Mouse (Mus musculus) B cell, adult 2 months (primary cell): Measurements from ENCODE around the gene Tbl1xr1.

Source experiments
- DNase-seq, 2 experiments: peaks; one replicate each; pipeline ENCODE4 v3.0.0; 2022

The Tbl1xr1 gene

DNA sequence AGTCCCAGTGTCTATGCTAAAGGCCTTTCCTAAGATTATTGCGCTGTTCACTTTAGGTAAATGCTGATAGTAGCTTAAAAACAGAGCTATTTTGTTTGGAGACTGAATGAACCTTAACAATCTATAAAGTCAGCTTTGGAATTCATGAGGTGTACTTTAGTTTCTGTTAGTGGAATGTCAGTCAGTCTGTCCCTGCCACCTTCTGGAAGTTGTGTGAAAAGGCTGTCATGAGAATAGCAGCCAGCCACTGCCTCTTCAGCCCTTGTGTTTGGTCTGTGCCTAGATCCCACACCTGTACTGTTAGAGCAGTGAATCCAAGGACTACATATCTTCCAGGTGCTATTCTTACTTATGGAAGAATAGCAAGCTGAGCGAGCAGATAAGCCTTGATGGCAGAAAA is 67.8 kb downstream of the Tbl1xr1 start:
- no peak for DNase-seq

DNA sequence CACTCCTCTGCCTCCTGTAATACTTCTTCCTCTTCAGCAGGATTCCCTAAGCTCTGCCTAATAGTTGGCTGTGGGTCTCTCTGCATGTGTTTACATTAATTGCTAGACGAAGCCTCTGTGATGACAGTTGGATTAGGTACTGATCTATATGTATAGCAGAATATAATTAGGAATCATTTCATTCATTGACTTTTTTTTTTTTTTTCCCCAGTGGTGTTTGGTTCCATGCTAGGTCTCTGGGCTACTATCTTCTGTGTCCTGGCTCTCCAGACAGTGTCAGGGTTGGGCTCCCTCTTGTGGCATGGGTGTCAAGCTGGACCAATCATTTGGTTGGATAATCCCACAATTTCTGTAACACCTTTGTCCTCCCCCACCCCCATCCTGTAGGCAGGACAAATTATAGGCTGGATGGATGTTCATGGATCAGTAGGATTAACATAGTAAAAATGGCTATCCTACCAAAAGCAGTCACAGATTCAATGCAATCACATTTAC is 71.0 kb downstream of the Tbl1xr1 start:
- no peak for DNase-seq

DNA sequence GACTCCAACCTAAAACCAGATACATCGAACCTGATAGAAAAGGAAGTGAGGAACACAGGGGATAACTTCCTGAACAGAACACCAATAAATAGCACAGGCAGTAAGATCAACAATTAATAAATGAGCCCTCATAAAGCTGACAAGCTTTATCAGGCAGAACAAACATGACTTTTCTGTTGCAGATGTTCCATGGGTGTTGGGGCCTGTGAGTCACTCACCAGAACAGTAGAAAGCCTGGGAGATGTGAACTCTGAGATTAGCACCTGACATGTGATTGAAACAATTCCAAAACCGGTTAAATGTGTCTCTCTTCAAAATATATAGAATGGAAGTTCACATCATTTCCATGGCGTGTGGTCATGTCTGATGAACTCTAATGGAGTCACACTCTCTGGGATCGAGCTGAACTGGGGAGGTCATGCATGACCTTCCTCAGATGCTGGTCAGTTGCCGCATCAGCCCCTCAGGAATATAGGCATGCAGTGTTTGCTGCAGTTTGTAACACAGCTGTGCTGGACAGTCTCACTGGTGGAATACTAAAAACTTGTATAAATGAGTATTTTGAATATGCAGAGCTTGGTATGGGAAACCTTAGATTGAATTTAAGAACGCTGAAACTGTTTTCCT is 72.0 kb downstream of the Tbl1xr1 start:
- DNase-seq: no peak

DNA sequence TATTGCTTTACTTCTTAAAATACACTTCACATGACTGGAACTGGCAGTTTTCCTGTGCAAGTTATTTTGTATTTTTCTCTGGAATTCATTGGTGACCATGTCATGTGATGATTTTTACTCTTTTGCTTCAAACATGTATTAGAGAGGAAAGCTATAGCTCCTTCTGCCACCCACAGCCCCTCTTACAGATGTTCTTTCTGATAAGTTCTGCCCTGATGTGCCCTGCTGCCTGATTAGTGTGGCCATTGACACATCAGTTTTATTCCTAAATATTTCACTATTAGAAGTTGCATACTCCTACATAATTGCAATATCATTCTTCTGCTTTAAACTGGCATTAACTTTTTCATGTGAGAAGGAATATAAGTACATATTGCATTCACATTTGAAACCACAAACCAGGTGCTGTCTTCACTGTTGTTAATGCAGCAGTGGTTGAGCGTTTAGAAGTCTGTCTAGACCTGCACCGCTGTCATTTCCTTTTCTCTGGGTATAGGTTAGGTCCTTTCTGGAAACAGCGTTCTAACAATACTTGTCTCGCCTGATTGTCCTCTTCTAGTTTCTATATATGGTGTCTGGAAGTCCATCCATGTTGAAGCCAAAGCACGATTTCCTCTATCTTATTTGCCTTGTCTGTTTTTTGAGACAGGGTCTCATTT is 74.5 kb downstream of the Tbl1xr1 start:
- DNase-seq: no peak

DNA sequence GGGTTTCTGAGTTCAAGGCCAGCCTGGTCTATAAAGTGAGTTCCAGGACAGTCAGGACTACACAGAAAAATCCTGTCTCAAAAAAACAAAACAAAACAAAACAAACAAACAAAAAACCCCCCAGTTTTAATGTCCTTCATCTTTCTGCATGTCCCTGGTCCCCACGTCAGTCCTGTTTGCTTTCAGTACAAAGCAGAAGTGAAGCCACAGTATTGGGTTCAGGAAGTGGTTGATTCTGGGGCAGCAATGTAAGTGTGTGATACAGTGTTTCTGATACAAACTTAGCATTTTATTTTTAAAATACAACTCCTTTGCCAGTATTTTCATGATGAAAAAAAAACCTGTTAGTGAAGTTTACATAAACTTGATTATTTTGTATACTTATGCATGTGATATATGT is 76.3 kb downstream of the Tbl1xr1 start:
- peak; percentile 24 to 42 for DNase-seq

DNA sequence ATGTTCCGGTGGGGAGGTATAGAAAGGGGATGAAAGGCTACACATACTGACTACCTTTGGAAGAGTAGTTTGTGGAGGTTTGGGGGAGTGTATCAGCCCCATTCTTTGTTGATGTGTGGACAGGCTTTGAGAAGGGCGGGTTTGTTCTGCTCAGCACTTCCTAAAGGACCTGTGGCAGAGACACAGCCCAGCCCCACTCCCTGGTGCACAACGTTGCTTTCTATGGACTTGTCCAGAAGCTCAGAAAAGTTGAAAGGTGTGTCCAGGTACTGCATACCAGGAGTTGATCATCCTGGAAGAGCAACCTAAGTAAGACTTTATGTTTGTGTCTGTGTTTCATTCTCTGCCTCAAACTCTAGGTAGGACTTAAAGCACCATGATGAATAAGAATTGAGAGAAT is 78.1 kb downstream of the Tbl1xr1 start:
- no peak for DNase-seq

DNA sequence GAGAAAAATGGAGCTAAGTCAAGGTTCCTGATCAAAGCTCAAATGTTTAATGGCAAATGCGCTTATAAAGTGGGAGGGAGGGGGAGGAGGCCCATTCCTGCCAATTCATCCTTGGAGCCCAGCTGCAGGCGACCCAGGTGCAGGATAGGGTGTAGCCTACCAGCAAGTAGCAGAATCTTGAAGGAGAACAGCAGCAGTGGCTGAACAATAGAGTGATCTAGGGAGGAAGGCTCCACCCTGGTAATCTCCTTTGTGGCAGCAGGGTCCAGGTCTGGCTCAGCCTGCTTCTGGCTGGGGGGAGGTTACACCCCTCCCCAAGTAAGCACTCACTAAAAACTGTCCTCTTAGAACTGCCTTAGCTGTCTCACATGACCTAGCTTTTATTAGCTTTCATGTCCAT is 79.9 kb downstream of the Tbl1xr1 start:
- DNase-seq: no peak

DNA sequence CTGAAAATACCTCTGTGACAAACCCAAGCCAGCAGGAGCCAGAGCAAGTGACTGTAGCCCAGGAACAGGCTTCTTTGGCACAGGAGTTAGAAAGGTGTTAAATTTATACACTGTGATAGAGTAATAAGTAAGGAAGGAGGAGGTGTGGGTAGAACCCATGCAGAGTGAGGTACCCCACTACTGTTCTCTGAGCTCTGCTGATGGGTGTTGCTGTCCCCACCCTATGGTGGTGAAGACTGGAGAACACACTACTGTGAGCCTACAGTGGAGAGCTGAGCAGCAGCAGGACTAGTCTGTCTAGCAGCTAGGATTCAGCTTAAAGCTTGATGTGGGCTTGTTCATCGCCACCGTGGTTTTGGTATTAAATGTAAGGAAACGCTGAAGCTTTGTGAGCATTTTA is 86.5 kb downstream of the Tbl1xr1 start:
- no peak for DNase-seq

DNA sequence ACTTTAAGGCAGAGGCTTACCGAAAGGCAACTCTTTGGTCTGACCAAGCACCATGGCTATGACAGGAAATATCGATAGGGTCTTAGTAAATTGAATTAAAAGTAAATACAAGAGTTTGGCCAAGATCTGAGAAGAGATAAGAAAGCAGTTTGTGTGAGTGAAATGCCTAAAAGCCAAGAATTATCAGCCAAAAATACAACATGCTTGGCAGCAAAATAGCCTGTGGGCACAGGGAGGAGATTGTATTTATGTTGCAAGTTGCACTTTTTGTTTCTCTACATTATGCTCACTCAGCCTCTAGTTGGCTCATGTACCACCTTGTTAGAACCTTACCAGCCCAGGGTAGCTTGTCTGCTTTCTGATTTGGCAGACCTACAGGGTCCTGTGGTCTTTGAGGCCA is 91.4 kb downstream of the Tbl1xr1 start:
- no peak for DNase-seq

DNA sequence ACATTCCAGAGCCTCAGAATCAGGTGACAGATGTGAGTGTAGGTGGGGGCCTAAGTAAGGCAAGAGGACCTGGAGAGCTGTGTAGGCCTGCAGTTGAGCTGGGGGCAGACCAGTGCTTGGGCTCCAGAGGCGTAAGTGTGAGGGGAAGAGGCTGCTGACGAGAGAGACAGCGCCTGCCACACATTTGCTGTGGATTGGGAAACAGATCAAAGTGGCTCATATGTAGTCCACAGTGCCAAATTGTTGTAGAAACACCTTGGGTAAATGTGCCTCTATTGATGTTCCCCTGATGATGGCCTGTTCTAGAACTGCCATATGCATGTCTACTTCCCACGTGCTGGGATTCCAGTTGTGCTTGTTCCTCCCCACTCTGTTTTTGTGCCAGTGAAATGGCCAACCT is 92.0 kb downstream of the Tbl1xr1 start:
- no peak for DNase-seq

DNA sequence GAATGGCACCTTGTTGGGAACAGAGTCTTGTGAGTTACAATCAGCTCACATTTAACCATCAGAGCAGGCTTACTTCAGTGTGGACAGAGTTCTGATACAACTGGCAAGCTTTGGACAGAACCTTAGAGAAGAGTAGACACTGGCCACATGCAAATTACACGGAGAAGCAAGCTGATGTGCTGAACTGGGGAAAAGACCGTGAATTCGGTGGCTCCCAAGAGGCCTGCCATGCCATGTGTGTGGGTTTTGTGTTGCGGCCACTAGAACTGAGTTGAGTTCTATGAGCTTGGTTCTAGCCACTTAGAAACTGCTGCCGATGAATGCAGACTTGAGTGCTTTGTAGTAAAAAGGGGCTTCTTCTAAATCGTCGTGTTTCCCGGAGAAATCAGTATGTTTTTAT is 95.1 kb downstream of the Tbl1xr1 start:
- no peak for DNase-seq

DNA sequence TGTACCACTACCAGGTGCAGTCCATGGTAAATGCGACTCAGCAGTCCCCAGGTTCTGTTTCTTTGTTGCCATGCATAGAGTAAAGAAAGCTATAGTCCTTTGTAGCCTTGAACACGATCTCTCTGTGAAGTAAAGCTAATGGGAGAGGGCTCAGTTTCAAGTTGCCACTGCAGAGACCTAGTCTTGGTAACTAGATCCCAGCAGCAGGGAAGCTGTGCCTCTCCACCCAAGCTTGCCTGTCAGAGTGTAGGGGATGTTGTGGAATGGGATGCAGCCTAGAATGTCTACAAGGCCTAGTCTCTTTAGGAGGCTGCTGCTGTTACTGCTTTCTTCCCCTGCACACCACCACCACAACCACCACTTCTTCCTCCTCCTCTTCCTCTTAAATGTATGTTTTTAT is 96.0 kb downstream of the Tbl1xr1 start:
- no peak for DNase-seq

DNA sequence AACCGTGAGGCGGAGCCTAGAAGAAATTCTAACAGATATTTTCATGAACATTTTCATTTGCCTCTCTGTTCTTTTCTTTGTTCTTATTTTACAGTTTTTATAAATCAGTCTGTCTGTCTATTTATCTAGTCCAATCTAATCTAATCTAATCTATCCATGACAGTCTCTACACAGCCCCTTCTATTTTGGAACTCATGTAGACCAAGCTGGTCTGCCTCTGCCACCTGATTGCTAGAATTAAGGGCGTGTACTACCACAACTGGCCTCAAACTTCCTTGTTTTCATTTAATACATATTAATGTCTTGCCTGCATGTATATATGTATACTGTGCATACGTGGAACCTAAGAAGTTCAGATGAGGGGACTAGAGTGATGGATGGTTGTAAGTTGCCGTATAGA is 96.7 kb downstream of the Tbl1xr1 start:
- DNase-seq: no peak

DNA sequence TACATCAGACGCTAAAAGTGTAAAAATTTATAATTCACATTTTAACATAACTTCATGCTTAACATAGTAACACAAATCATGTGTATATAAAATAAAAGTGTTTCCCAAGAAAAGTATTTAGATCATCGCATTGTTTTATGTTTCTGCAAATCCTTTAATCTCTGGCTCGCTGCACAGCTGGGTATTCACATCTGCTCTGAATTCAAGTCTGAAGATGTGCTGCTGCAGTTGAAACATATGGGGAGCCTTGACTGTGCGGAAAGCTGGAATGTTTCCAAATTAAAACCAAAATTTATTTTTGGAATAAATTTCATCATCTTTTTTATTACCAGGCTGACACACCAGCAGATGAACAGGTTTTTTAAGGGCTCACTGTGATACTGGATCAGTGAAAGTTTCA is 97.8 kb downstream of the Tbl1xr1 start:
- no peak for DNase-seq

DNA sequence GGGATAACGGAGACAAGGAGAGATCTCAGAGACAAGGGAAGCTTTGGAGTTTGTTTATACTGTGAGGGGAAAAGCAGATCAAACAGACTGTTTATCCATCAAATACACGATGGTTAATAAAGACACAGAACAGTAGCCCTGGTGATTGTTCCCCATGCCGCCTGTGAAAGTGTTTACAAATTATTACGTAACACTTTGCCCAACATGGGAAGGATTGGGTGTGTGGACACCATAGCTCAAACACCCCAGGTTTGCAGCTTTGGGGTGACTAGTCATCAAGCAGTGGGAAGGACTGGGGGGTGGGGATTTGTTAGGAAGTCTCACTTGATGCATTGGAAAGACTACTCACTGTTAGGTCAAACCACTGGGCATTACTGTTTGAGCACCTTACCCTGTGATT is 103.6 kb downstream of the Tbl1xr1 start:
- DNase-seq: no peak

DNA sequence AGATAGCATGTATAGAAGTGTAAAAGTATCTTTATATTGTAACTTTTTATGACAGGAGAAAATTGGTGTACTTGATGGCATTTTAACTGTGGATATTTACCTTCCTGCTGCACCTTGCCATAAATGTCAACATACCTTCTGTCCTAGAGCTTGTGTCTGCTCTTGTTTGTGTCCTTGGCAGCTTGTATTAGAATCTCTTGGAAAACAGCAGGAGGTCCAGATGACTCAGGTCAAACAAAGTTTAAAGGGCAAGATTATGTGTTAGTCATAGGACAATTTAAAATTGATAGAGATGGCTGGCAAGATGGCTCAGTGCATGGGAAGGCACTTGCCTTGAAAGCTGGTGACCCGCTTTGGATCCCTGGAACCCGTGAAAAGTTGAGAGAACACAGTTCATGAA is 104.6 kb downstream of the Tbl1xr1 start:
- no peak for DNase-seq

DNA sequence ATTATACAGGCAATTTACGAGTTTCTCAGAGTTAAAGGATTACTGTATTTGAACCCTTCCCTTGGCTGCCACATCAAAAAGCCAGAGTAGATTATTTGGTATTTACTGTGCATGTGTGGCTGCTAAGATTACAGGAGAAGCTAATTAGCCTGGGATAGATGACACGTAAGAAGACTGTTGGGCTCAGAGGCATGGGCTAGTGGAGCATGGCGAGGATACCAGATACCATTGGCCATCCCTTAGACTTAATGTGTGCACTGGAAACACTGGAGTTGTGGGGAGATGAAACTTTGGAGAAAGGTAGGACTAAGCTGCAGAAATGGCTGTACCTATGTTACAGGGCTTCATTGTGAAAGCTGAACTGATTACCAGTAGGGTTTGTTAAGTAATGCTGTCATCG is 108.8 kb downstream of the Tbl1xr1 start:
- no peak for DNase-seq

DNA sequence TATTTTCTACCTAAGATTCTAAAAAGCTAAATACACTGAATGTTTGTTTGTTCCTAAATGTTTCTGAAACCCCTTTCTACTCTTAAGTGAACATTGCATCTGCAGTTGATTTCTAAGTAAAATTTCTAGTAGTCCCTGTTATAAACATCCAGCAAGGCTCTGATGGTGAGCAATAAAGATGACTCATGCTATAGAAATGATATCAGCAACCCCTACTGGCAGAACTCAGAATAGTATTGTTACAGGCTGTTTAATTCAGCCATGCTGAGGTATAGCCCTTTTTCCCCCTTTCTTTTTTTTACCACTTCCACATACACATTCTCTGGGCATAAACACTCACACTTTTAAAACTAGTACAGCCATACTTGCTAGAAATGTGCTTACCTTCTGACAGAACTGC is 114.0 kb downstream of the Tbl1xr1 start:
- DNase-seq: peak; percentile 24 to 31

DNA sequence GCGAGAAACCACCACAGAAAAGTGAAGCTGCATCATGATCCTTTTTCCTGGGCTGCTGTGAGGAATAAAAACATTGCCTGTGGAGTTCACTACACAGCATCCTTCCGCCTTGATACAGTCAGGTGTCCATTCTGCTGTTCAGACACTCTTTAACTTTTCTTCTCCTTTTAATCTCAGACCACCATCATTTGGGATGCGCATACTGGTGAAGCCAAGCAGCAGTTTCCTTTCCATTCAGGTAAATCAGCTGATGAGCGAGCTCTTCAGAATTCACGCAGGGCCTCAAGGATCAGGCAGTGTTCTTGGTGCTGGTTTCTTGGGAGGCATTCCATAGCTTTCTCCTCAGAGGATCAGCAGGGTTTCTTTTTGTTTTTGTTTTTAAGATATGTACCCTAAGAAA is 116.5 kb downstream of the Tbl1xr1 start:
- DNase-seq: no peak

DNA sequence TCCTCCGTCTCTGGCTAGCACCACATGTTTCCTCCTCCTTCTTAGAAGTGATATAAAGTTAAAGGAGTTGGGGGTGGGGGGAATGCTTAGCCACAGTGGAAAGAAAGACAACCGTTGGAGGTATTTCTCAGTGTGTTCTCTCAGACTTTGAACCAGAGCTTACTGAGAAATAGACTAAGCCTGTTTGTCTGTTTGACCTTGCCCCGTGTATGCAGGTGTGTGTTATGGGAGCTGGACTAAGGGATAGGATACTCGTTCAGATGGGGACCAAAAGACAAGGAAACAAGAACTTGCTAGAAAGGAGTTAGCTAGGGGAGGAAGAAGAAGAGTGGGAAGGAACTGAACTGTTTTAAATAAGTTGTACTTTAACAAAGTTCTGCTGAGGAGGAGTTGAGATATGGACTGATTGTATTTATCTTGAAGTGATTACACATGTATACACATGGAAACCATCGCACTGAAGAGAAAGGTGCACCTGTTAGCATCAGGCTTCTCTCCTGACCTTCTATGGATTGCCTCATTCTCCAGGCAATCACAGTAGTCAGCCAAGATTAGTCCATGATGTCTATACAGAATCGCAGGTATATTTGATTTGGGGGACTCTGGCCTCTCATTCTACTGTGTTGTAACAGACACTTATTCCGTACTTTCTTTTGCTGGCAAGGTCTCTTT is 117.9 kb downstream of the Tbl1xr1 start:
- DNase-seq: no peak

DNA sequence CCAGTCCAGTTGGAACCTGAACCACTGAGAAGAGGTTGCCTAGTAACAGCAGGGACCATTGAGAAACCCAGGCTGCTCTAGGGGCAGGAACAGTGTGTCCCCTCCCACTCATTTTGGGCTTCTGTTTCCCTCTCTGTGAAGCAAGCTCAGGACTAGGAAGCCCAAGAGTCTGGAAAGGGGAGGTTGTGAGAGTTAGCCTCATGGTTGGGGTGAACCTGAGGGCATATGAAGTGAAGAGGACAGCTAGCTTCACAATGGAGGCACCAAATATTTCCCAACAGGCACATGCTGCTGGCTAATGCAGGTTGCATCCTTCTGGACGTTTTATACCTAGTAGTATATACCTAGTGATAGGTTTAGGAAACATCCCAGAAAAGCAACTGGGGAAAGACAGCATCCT is 122.3 kb downstream of the Tbl1xr1 start:
- no peak for DNase-seq

DNA sequence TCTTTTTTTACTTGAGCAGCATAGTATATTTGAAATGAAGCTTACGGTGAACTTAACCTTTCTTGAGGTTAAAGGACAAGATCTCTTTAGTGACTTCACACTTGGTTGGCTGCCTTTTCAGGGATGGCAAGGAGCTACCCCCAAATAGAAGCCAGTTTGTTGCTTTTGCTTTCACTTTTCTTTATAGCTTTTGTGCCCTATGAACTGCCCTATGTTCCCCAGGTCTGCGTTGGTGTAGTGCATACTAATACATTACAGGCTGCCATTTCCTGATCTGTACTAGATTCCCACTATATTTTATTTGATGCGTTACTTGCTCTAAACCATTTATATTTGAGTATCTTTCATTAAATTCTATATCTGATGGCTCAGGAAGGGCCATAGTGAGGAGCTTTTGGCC is 127.7 kb downstream of the Tbl1xr1 start:
- no peak for DNase-seq

DNA sequence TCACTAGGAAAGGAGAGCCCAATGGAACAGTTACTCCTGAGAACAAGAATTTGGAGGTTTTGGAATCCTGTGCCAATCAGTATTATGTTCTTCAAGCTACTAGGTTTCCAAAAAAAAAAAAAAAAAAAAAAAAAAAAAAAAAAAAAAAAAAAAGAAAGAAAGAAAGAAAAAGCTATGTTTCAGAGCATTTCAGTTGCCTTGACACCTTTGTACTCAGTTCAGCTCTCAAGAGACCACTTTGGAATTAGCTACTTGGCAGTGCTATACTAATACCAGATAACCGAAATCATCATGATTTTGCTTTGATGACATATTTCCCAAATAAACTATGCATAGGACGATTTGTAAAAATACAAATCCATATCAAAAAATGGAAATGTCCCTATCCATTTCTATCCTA is 145.1 kb downstream of the Tbl1xr1 start:
- DNase-seq: no peak

DNA sequence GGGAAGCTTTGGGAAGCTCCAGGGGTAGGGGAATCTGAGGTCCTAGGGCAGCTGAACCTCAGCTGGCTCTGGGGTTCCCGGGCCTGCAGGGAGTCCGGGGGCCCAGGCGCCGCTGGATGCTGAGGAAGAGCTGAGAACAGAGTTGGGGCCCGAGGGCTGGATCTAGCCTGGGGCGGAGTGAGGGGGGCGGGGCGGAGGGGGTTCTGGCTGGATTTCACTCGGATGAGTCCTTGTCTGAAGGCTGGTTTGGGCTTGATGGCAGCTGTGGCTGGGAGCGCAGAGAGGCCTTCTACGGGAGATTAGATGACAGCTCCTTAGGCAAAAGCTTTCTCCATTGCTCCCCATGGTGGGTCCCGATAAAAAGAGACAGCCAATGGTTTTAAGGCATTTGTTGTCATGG is 145.9 kb downstream of the Tbl1xr1 start:
- DNase-seq: no peak

DNA sequence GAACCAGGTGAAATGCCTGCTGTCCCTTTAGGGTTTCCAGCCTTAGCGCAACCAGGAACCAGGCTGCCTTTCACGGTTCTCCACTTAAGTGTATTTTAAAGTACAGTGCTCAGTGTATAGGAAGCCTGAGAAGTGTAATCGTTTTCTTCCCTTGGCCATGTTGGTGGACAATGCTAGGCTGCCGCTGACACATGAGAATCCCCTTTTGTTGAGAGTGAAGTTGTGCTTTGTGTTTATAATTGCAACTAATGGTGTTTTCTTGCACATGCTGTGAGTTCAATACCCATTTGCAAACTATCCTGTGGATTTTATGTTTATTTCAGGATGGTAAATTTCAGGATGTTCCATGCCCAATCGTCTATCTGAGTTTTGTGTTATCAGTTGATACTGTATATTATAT is 146.6 kb downstream of the Tbl1xr1 start:
- DNase-seq: no peak
